Mouse (Mus musculus): ENCODE results near the gene L1cam.

The L1cam gene

GRCm38 (mm10) chrX:73877014-73877413 lies 18.9 kb downstream of the L1cam start:
- no peak for DNase-seq (ENCODE audit: low spot score)

GRCm38 (mm10) chrX:73875881-73876280 lies 20.0 kb downstream of the L1cam start:
- DNase-seq (ENCODE audit: low spot score), result no peak

- no peak for DNase-seq (ENCODE audit: low spot score)
Observed at GRCm38 (mm10) chrX:73871956-73872355, 23.9 kb downstream of the L1cam start.

DNA sequence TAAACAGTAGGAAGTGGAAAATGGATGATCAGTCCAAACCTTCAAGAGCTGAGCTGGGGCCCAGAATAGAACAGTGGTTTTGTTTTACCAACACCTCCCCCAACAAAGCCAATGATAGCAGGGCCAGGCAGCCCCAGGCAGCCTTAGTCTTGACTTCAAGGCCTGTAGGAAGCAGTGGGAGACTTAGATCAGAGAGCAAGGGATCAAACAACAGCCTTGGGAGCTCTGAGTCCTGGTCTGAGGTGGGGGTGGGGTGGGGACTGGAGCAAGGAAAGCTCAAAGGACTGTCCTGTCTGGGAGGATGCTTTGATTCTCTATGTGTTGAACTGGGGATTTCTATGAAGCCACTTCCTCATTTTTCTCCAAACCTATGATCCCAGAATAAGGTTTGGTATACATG lies 24.4 kb downstream of the L1cam start:
- no peak for DNase-seq (ENCODE audit: low spot score)

- DNase-seq (ENCODE audit: low spot score), result no peak
Observed at GRCm38 (mm10) chrX:73869334-73869733, 26.6 kb downstream of the L1cam start.

DNA sequence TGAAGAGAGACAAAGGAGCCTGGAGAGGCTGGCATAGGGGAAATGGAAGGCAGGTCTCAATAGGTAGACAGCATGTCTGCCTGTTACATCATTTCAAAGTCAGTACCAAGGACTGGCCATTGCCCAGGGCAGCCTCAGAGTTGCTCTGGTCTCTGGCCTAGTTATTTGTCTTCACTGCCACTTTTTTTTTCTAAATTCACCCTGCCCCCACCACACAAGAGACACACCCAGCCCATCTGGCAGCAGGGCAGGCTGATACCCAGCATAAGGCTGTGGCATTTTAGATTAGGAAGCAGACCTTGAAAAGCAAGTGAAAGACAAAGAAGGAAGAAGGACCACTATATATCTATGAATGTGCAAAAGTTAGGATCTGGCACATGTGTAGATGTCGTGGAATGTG lies 28.1 kb downstream of the L1cam start:
- no peak for DNase-seq (ENCODE audit: low spot score)

DNA sequence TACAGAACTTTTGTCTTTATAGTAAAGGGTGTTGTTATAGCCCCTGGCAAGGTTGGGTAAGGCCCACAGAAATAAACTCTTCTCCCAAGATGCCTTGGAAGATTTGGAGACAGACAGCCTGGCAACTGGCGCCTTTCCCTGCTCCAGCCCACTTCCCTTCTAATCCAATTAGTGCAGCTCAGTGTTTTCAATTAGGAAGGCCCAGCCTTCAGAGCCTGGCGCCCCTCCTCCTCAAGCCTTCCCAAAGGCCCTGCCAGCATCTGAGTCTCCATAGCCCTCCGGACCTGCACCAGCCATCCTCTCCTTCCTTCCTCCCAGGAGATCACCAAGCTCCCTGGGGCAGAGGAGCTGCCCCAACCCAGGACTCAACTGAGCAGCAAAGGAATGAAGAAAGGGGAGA lies 28.6 kb downstream of the L1cam start:
- DNase-seq (ENCODE audit: low spot score), result no peak

- DNase-seq (ENCODE audit: low spot score), result no peak
Observed at GRCm38 (mm10) chrX:73864692-73865091, 31.2 kb downstream of the L1cam start.

DNA sequence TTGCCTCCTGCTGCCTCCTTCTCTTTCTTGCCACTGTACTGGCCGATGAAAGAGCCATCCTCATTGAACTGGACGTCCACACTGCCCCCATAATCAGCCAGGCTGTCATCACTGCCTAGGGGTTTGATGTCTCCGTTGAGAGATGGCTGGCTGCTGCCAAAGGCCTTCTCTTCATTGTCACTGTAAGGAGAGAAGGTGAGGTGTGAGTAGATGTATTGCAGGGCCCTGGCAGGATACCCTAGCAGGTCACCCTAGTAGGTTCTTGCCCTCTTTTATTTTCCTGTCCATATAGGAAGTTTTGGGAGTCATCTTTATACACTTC lies 40.9 kb downstream of the L1cam start:
- no peak for DNase-seq (ENCODE audit: low spot score)

DNA sequence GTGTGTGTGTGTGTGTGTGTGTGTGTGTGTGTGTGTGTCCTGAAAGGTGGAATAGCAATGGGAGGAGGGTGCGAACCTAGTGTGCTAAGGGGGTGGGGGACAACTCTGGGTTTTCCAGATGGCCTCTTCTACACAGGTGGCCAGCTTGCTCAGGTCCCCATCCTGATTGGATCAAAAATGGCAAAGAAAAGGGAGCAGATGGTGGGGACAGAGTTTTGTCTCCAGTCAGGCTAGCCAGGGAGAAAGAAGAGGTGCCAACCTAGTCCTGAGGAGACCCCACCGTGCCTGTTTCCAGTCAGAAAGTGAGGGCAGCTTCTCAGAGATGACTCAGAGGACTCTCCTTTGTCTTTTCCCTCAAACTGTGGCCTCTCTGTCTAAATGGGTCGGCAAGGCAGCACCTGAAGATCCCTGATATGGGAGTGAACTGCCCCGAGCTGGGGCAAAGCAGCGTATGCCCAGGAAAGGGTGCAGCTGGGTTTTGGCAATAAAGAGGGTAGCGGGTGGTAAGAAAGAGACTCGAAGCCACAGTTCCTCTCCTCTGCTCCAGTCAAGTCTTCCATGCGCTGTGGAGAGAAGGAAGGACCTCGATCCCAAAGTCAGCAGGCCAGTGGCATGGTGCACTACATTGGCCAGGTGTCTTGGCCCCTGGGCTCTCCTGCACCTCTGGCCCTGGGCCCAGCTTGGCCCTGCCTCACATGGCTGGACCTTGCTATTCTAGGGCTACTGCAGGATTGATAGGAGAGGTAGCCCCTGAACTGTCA lies 41.4 kb downstream of the L1cam start:
- DNase-seq (ENCODE audit: low spot score), result no peak

GRCm38 (mm10) chrX:73836691-73837090 lies 59.2 kb downstream of the L1cam start:
- no peak for DNase-seq (ENCODE audit: low spot score)

GRCm38 (mm10) chrX:73835731-73836130 lies 60.2 kb downstream of the L1cam start:
- DNase-seq (ENCODE audit: low spot score), result no peak

- DNase-seq (ENCODE audit: low spot score), result no peak
Observed at GRCm38 (mm10) chrX:73824185-73825151, 71.4 kb downstream of the L1cam start, which contains the start of gene Pdzd4. TSS of gene Pdzd4 (minus strand) at chrX:73824969.

GRCm38 (mm10) chrX:73823747-73824146 lies 72.2 kb downstream of the L1cam start:
- no peak for DNase-seq (ENCODE audit: low spot score)

DNA sequence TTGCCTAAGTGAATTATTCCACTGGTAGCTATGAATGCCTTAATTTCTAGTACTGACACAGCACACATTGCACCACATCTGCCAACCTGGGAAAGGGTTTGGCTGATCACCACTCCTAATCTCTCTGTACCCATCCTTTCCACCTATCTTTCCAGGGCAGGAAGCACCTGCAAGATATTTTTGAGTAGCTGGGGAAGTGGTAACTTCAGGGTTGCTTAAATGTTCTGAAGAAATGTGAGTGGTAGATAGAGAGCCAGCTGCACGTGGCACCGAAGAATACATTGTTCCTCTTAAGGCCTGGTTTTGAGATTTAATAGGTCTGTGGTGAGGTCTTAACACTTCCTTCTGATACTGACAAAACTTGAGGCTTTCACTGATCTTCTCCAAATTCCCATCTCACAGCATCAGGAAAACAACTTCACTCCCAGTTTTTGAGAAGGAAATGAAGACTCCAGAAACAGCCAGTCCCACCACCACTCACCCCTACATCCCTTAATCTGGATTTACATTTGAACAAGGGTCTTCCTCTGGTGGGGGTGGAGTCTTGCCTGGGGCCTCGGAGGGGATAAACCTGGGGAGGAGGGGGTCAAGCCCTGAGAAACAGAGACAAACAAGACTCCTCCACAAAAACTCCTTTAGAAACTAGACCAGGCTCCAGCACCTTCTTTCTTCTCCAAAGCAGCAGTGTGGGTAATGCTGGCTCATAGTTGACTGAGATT lies 79.2 kb downstream of the L1cam start:
- DNase-seq (ENCODE audit: low spot score), result no peak

DNA sequence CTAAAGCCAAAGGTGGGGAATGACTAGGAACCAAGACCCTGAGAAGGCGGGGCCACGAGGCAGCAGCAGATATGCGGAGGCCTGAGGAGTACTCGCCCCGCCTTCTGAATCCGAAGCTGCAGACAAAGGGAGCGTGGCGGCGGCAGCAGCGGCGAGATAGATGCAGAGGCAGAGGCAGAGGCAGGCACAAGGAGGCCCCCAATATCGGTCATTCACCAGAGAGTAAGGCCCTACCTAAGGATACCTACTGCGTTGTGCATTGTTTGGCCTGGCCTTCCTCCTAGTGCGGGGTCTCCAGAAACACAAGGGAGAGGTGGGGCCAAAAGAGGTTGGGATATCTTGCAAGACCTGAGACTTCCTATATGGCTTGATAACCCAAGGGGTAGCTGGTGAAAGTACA lies 80.8 kb downstream of the L1cam start:
- no peak for DNase-seq (ENCODE audit: low spot score)

GRCm38 (mm10) chrX:73805814-73806213 lies 90.1 kb downstream of the L1cam start:
- DNase-seq (ENCODE audit: low spot score), result no peak

All from spleen, adult 12 weeks (tissue).